Mouse (Mus musculus) hindbrain, embryonic 12.5 days (tissue): ENCODE measurements at regions not wholly inside any gene's neighbourhood (a gene's known extent, or its start where the extent isn't known, plus 50 kb on each side); places are given as distances from the start of the nearest gene placed in this dataset.

Experiments used
- ATAC-seq: fragments of 200-750 bp; cut with Nextera tagmentation; 2 replicates; pipeline ENCODE4 v1.8.0; 2017; ENCODE audit warnings: moderate TSS enrichment; ENCODE audit not compliant: low FRiP score
- H3K27ac ChIP-seq: fragments of 300-500 bp; sonication (generic); 2 replicates; pipeline ENCODE4 v1.5.1; 2016; ENCODE audit warnings: mild to moderate bottlenecking
- H3K27me3 ChIP-seq: fragments of 300-500 bp; sonication (generic); 2 replicates; pipeline ENCODE4 v1.6.1; 2016; ENCODE audit warnings: mild to moderate bottlenecking
- H3K36me3 ChIP-seq: fragments of 300-500 bp; sonication (generic); 2 replicates; pipeline ENCODE4 v1.6.1; 2016; ENCODE audit warnings: mild to moderate bottlenecking
- H3K4me1 ChIP-seq: fragments of 300-500 bp; sonication (generic); 2 replicates; pipeline ENCODE4 v1.6.1; 2016
- H3K4me2 ChIP-seq: fragments of 300-500 bp; sonication (generic); replicated peaks from 2 replicates; pipeline ENCODE4 v1.6.1; 2016; ENCODE audit warnings: mild to moderate bottlenecking
- H3K4me3 ChIP-seq: fragments of 300-500 bp; sonication (generic); 2 replicates; pipeline ENCODE4 v1.5.1; 2016; ENCODE audit warnings: mild to moderate bottlenecking
- H3K9ac ChIP-seq: fragments of 300-500 bp; sonication (generic); 2 replicates; pipeline ENCODE4 v1.6.1; 2016; ENCODE audit warnings: mild to moderate bottlenecking, moderate library complexity
- H3K9me3 ChIP-seq: fragments of 300-500 bp; sonication (generic); replicated peaks from 2 replicates; pipeline ENCODE4 v1.6.1; 2016; ENCODE audit warnings: mild to moderate bottlenecking
- WGBS: fragments of 180-500 bp; shearing (Covaris S2); methylation state at CpG from one replicate; pipeline ENCODE4 v1.1.7; 2016; 5-methylcytosine and 5-hydroxymethylcytosine counted together

GRCm38 (mm10) chrX:11437151-11437944 lies 109.7 kb downstream of the H2al1j start:
- H3K27ac ChIP-seq = no peak overlapping the region
- ATAC-seq = no peak
- no peaks in the 10 kb centered on the region for H3K36me3 ChIP-seq
- no peaks in the 10 kb centered on the region for H3K9me3 ChIP-seq
- no peak overlapping the region for H3K4me3 ChIP-seq
- peaks cover 21% of the 10 kb centered on the region for H3K4me1 ChIP-seq
- H3K9ac ChIP-seq = no peak overlapping the region
- peaks cover 32% of the 10 kb centered on the region for H3K27me3 ChIP-seq
- 57% methylated on average over 12 of the region's 12 CpGs for WGBS
- H3K4me2 ChIP-seq = no peak overlapping the region

DNA sequence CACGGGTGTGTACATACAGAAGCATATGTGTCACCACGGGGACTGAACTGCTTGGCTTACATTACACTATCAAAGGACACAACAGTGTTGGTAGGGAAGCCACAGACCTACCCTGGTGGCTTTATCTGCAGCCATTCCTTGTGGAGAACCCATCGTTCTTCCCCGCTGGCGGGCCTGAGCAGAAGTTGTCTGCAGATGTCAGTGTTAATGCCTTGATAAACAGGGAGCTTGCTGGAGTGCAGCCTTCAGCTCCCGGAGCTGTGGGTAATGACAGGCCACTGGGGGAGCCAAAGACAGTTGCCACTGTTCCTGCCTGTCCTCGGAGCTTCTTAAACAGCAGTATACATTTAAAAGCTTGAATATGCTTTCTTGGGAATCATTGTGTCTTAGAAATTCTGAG lies 115.9 kb downstream of the H2al1j start:
- Histone ChIP-seq H3K4me2 (no peak overlapping the region), H3K4me1 (no peaks in the 10 kb centered on the region), H3K27me3 (peaks cover 18% of the 10 kb centered on the region), H3K4me3 (no peak overlapping the region), H3K9ac (no peak overlapping the region), H3K27ac (no peak overlapping the region), H3K36me3 (no peaks in the 10 kb centered on the region), H3K9me3 (no peaks in the 10 kb centered on the region)
- 49% methylated on average over 7 of the region's 7 CpGs for WGBS
- ATAC-seq = no peak

DNA sequence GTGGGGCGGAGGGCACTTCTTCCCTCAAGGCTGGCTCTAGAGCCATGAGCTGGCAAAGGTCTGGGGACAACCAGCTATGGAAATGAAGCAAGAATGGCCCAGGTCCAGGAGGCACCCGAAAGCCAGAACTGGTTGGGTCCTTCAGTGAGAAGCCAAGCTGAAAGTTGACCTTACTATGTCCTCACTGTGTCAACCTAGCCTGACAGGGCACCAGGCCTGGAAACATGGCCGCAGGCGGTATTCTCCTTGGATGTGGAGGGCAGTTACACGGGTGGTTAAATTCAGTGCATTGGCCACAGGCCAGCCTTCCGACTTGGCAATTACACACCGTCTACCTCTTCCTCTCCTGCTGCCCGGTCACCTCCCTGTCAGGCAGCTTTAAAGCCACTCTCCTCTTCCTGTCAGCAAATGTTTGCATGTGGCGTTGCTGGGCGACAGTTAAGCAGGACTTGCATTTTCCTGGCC lies 116.7 kb downstream of the H2al1j start:
- Histone ChIP-seq H3K9me3 (no peaks in the 10 kb centered on the region), H3K27ac (no peak overlapping the region), H3K27me3 (peaks cover 18% of the 10 kb centered on the region), H3K4me1 (no peaks in the 10 kb centered on the region), H3K4me3 (no peak overlapping the region), H3K4me2 (no peak overlapping the region), H3K9ac (no peak overlapping the region), H3K36me3 (no peaks in the 10 kb centered on the region)
- 68% methylated on average over 10 of the region's 10 CpGs for WGBS
- no peak for ATAC-seq

DNA sequence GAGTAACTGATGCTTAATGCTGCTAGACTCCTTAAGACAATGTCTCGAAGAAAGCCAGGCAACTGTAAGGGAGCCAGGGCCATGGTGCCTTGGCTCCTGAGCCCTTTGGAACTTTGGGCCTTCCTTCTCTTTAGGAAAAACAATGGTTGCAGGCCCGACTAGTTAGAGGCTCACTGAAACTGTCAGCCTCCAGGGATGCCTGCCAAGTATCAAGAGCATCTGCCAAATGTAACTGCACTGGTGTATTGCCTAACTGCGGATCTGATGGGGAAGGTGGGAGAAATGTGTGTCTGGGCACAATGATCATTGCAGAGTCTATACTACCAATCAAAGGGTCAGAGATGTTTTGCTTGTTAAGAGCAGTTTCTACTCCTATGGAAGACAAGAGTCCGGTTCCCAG lies 121.1 kb downstream of the H2al1j start:
- no peak overlapping the region for H3K27ac ChIP-seq
- H3K9me3 ChIP-seq = no peaks in the 10 kb centered on the region
- H3K4me1 ChIP-seq = no peaks in the 10 kb centered on the region
- H3K27me3 ChIP-seq = peaks cover 8% of the 10 kb centered on the region; the same call in 1 of the 2 replicates
- H3K36me3 ChIP-seq = no peaks in the 10 kb centered on the region
- WGBS = 84% methylated on average over 4 of the region's 4 CpGs
- no peak overlapping the region for H3K4me2 ChIP-seq
- H3K4me3 ChIP-seq = no peak overlapping the region
- H3K9ac ChIP-seq = no peak overlapping the region
- no peak for ATAC-seq

DNA sequence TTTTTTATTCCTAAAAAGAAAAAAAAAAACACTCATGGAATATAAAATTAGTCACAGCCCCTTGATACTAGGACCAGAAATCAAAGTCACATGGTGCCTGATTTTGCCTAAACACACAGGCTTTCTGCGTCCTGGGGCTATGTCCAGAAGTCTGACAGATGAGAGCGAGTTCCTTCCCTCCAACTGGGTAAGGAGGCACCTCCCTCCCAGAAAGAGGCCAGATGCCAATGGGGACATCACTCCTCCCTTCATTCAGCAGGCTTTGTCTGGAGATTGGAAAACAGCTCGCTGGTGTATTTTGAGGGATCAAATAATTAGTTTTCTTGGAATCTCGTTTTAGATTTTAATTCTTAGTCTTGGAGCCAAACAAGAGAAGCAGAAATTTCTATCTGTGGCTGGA lies 130.9 kb downstream of the H2al1j start:
- H3K9me3 ChIP-seq = no peaks in the 10 kb centered on the region
- no peak overlapping the region for H3K9ac ChIP-seq
- H3K27me3 ChIP-seq = peaks cover 12% of the 10 kb centered on the region
- H3K27ac ChIP-seq = no peak overlapping the region
- H3K4me1 ChIP-seq = no peaks in the 10 kb centered on the region
- H3K4me2 ChIP-seq = no peak overlapping the region
- H3K36me3 ChIP-seq = no peaks in the 10 kb centered on the region
- no peak for ATAC-seq
- H3K4me3 ChIP-seq = no peak overlapping the region
- 50% methylated on average over 4 of the region's 4 CpGs for WGBS

GRCm38 (mm10) chrX:11463955-11464511 lies 136.4 kb downstream of the H2al1j start:
- WGBS = 78% methylated on average over 3 of the region's 3 CpGs
- H3K9ac ChIP-seq = no peak overlapping the region
- H3K4me3 ChIP-seq = no peak overlapping the region
- H3K27me3 ChIP-seq = peaks cover 9% of the 10 kb centered on the region; the same call in 1 of the 2 replicates
- H3K9me3 ChIP-seq = no peaks in the 10 kb centered on the region
- no peak for ATAC-seq
- H3K4me1 ChIP-seq = no peaks in the 10 kb centered on the region
- H3K27ac ChIP-seq = no peak overlapping the region
- H3K4me2 ChIP-seq = no peak overlapping the region
- no peaks in the 10 kb centered on the region for H3K36me3 ChIP-seq

- Histone ChIP-seq H3K27ac (no peak overlapping the region), H3K4me2 (no peak overlapping the region), H3K4me3 (no peak overlapping the region), H3K9ac (no peak overlapping the region), H3K4me1 (no peaks in the 10 kb centered on the region), H3K36me3 (no peaks in the 10 kb centered on the region), H3K27me3 (peaks cover 17% of the 10 kb centered on the region; the same call in 1 of the 2 replicates), H3K9me3 (no peaks in the 10 kb centered on the region)
- 58% methylated on average over 4 of the region's 4 CpGs for WGBS
- ATAC-seq = no peak
Observed at GRCm38 (mm10) chrX:11466191-11466590, 138.6 kb downstream of the H2al1j start.

DNA sequence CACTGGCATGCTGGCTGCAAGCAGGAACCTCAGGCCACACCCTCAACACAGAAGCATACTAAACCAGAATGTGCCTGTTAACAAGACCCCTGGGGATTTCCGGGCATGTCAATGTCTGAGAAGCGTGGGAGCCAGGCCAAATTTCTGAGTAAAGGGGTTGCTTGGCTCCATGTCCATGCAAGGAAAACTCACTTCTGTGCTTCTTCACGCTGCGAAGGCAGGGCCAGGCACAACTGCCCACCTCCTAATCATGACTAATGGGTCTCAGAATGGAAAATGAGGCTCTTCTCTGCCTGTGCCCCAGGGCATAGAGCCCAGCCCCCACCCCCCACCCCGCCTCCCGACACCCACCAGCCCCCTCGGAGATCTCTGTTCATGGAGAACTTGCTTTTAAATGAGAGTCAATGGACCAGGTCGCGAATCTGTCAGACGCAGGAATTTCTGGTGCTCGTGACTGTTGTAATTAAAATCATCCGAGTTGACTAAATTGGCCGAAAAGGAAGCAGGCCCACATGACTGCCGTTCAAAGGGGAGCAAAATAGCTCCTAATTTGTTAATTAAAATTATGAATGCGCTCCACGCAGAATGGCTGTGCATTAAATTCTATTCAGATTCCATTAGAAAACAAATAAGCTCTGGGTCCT lies 152.2 kb downstream of the H2al1j start:
- no peaks in the 10 kb centered on the region for H3K36me3 ChIP-seq
- no peak overlapping the region for H3K27ac ChIP-seq
- peaks cover 6% of the 10 kb centered on the region; the same call in 1 of the 2 replicates for H3K4me1 ChIP-seq
- ATAC-seq = peak; percentile 40; the same call in 1 of the 2 replicates
- WGBS = 45% methylated on average over 16 of the region's 16 CpGs
- no peak overlapping the region for H3K4me2 ChIP-seq
- H3K4me3 ChIP-seq = no peak overlapping the region
- H3K9ac ChIP-seq = no peak overlapping the region
- peaks cover 10% of the 10 kb centered on the region for H3K27me3 ChIP-seq
- H3K9me3 ChIP-seq = no peaks in the 10 kb centered on the region

GRCm38 (mm10) chrX:11482141-11482540 lies 154.5 kb downstream of the H2al1j start:
- no peak overlapping the region for H3K27ac ChIP-seq
- H3K27me3 ChIP-seq = peaks cover 13% of the 10 kb centered on the region
- H3K9ac ChIP-seq = no peak overlapping the region
- H3K4me3 ChIP-seq = no peak overlapping the region
- no peak overlapping the region for H3K4me2 ChIP-seq
- peaks cover 6% of the 10 kb centered on the region for H3K4me1 ChIP-seq
- no peaks in the 10 kb centered on the region for H3K36me3 ChIP-seq
- no peaks in the 10 kb centered on the region for H3K9me3 ChIP-seq
- WGBS = 74% methylated on average over 7 of the region's 7 CpGs
- ATAC-seq = no peak

GRCm38 (mm10) chrX:11486588-11486987 lies 159.0 kb downstream of the H2al1j start:
- no peak for ATAC-seq
- Histone ChIP-seq H3K27me3 (peaks cover 21% of the 10 kb centered on the region), H3K4me1 (peaks cover 18% of the 10 kb centered on the region), H3K4me3 (no peak overlapping the region), H3K9ac (no peak overlapping the region), H3K36me3 (no peaks in the 10 kb centered on the region), H3K27ac (no peak overlapping the region), H3K4me2 (no peak overlapping the region), H3K9me3 (no peaks in the 10 kb centered on the region)
- 41% methylated on average over 2 of the region's 2 CpGs for WGBS

- Histone ChIP-seq H3K4me3 (no peak overlapping the region), H3K27ac (no peak overlapping the region), H3K4me2 (no peak overlapping the region), H3K9me3 (no peaks in the 10 kb centered on the region), H3K36me3 (no peaks in the 10 kb centered on the region), H3K4me1 (peaks cover 27% of the 10 kb centered on the region), H3K9ac (no peak overlapping the region), H3K27me3 (peaks cover 19% of the 10 kb centered on the region)
- ATAC-seq = no peak
- WGBS = 68% methylated on average over 5 of the region's 5 CpGs
Observed at GRCm38 (mm10) chrX:11487876-11488275, 160.3 kb downstream of the H2al1j start.

GRCm38 (mm10) chrX:11490146-11490693 lies 162.6 kb downstream of the H2al1j start:
- peak overlapping the region; percentile 35 for H3K27ac ChIP-seq
- H3K27me3 ChIP-seq = peaks cover 19% of the 10 kb centered on the region
- 31% methylated on average over 5 of the region's 5 CpGs for WGBS

More at GRCm38 (mm10) chrX:11490146-11490693, 162.6 kb downstream of the H2al1j start:
- ATAC-seq = no peak
- H3K4me1 ChIP-seq = peaks cover 36% of the 10 kb centered on the region
- no peak overlapping the region for H3K4me2 ChIP-seq
- H3K9ac ChIP-seq = no peak overlapping the region
- no peak overlapping the region for H3K4me3 ChIP-seq
- no peaks in the 10 kb centered on the region for H3K36me3 ChIP-seq
- no peaks in the 10 kb centered on the region for H3K9me3 ChIP-seq
